Mouse (Mus musculus) adipocyte (in vitro differentiated cells): ENCODE results near the gene 1700020D05Rik.

Source experiments
- DNase-seq: peaks from one replicate; pipeline ENCODE4 v3.0.0-alpha.2; 2016; ENCODE audit warnings: low spot score

The 1700020D05Rik gene

DNA sequence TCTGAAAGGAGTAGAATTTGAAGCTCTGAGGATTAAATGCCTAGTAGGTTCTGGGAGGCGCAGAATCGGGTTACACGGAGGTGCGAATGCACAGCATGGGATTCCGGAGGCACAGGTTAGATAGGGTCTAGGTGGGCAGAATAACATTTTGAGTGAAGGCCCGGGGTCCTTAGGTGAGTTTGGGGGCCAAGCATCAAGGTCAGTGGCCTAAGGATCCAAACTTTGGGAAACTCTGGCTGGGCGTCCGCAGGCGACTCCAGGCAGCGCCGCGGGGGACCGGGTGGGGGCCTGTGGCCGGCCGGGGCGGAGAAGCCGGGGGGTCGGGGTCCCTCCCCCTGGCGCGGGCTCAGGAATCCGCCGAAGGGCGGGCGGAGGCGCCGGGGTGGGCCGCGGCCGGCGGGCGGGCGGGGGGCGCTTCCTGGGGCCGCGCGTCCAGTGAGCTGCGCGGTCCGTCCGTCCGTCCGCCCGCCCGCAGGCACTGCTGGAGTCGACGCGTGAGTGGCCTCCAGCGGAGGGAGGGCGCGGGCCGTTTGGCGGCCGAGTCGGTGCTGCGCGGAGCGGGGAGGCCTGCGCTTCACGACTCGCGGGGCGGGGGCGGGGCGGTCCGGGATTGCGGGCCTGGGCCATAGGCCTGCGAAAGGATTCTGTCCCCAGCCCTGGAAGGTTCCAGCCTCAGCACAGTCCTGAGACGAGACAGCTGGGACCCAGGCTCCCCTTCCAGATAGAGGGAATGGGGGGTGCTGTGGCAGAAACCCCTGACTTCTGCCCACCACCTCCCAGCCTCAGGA is 29.1 kb downstream of the 1700020D05Rik start:
- peak; percentile 59 for DNase-seq

DNA sequence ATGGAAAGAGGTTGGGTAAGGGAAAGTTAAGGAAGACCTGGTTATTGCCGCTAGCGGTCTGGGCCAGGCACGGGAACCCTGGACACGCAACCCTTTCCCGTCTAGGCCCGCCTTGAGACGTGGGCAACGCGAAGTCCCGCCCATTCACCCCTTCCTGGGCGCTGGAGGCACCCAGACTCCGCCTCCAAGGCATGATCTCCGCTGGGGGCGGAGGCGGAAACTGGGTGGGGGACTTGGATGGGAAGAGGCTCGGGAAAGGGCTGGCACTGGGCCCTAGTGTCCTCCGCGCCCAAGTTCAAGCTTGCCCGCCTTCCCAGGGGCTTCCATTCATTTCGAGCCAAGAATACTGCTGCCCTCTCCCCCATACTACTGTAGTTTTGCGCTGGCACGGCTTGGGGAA is 29.9 kb downstream of the 1700020D05Rik start, which contains the start of gene Efemp2:
Gene Efemp2 (plus strand): TSS at position 235 of the 400 bp plus-strand sequence.
- peak; percentile 95 for DNase-seq

DNA sequence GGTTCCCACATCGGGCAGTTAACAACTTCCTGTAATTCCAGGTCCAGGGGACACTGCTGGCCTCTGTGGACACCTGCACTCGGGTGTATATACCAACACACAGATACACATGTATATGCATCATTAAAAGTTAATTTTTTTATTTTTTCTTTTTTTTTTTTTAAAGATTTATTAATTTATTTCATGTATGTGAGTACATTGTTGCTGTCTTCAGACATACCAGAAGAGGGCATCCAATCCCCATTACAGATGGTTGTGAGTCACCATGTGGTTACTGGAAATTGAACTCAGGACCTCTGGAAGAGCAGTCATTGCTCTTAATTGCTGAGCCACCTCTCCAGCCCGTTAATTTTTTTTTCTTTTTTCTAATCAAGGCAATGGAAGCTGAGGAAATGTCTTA is 30.7 kb downstream of the 1700020D05Rik start:
- peak; percentile 43 for DNase-seq

DNA sequence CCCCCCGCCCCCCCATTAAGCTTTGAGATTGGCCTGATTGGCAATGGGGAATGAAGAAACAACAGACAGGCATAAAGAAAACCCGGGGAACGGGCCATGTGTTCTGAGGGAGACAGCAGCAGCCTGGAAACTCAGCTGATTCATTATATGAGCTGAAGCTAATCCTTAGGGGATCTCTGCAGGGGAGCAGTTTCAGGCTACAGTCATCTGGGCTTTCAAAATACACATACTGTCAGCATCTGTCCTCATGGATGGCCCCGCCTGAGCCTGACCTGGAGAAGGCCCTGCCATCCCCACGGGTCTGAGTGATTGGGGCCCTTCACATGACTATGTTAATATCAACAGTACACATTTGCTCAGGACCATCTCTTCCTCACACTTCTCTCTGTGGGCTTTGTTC is 31.7 kb downstream of the 1700020D05Rik start:
- DNase-seq = peak; percentile 45

DNA sequence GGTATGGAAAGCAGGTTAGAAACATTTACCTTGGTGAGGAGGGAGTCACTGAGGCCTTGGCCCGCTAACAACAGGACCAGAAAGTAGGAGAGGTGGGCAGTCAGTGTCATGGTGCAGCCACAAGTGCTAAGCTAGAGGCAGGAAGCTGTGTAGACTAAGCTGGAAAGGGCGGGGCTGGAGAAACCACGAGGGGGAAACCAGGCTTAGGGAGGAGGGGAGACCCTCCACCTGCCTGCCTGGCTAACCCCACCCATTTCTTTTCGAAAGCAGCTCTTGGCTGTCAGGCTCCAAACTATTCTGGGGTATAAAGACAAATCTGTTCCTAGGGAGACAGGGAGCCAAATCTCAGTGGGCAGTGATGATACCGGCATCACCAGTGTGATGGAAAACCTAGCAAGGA is 35.2 kb downstream of the 1700020D05Rik start, which contains the start of gene Ctsw:
Gene Ctsw (minus strand): TSS at position 134 of the 400 bp plus-strand sequence.
- DNase-seq = no peak

DNA sequence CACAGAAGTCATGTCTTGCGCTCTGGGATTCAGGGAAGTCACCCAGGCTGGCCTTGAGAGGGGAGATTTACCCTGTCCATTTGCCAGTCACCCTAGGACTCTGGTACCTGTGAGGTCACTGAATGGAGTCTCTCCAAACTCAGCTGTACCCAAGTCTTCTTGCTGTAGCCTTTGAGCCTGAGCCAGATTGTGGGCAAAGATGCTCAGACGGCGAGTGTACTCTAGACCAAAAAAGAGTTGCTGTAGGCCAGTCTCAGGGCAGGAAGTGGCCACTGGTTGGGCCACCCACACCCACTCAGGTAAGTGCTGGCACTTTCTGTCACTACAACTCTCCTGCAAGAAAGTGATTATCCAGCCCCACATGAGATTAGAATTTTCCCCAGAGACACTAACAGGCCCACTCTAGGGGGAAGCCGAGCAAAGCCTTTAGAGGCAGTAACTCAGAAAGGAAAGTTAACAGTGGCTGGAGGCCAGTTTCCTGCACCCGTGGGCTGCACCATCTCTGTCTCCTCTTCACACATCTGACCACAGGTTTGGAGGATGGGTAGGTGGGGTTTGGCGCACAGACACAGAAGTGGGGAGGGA is 36.6 kb downstream of the 1700020D05Rik start:
- DNase-seq = no peak

DNA sequence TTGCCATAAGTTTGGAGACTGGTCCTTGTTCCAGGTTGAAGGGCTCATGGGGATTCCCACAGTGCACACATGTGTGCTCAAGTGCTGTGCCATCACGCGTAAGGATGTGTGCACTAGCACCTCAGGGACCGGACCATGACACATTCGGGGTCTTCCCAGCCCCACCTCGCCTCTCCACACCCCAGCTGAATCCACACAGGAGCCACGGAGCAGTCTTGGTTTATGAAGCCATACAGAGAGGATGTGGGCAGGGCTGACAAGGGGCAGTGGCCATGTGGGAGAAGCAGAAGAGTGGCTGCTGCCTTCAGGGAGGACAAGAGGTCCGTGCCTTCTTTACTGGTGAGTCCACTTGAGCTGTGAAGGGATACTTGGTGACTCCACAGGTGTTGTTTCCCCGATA is 38.5 kb downstream of the 1700020D05Rik start:
- no peak for DNase-seq

DNA sequence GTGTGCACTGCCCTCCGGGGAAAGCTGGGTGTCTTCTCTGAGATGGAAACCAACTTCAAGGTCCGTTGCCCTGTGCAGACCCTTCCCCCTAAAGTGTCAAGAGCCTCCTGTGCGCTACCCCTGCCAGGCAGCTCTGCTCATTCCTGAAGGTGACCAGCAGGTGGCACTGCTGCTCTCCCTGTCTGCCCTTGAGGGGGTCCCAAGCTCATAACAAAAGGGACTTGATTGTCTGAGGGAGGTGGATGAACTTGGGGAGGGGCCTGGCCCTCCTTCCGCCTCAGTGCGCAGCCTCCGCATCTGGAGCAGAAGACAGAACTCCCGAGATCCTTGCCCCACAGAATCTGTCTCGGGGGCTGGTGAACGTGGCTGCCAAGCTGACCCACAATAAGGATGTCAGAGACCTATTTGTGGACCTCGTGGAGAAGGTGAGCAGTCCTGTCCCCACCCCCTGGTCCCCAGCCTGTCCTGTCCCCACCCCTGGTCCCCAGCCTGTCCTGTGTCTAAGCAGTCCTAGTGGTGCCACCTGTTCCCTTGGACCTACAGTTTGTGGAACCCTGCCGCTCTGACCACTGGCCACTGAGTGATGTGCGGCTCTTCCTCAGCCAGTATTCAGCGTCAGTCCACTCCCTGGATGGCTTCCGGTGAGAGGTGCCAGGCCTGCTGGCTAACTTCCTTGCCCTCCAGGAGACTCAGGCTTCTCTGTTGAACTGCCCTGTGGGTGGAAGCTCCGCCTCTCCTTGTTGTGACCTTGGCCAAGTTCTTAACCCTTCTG is 39.6 kb downstream of the 1700020D05Rik start:
- DNase-seq = no peak

DNA sequence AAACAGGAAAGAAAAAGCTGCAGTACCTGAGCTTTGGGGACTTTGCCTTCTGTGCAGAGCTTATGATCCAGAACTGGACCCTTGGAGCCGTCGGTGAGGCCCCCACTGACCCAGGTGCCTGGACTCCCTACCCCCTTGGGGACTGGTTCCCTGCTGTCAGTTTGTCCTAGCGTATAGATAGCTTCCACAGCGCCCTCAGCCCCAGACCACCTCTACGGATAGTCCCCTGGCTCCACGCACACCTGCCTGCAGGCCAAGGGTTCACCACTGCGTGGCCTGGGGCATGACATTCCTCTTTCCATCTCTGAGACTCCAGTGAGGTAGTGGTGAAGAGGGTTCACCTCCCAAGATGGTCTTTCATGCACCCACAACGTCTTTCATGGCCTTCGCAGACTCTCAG is 40.4 kb downstream of the 1700020D05Rik start:
- DNase-seq = no peak

DNA sequence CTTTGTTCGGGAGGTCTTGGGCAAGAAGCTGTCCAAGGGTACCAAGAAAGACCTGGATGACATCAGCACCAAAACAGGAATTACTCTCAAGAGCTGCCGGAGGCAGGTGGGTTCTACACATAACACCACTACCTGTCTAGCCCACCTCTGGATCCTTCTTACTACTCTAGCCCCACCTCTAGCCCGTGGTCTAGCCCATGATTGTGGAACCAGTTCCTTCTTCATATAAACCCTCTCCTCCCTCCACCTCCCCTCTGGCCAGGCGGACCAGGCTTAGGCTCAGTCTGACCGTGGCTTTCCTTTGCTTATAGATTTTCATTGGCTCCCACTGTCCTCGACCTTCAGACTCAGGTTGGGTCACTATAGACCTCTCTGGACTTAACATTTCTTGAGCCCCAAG is 42.2 kb downstream of the 1700020D05Rik start:
- no peak for DNase-seq

DNA sequence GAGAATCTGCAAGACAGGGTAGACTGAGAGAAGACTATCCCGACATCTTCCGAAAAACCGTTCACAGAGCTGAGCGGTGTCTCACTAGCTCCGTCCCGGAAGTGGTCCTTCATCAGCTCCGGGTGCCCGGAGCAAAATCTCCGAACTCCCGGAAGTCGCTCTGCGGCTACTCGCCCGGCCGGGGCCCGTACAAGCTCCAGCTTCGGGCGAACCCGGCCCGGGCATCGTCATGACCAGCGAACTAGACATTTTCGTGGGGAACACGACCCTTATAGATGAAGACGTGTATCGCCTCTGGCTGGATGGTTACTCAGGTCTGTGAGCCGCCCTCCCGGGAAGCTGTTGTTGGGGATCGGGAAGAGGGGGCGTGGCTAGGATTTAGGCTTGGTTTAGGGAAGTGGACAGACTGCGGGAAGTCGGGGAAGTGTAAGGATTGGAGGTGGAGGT is 43.1 kb downstream of the 1700020D05Rik start, which contains the start of gene Fibp:
Gene Fibp (plus strand): TSS at position 151 of the 447 bp plus-strand sequence.
- peak; percentile 89 for DNase-seq

DNA sequence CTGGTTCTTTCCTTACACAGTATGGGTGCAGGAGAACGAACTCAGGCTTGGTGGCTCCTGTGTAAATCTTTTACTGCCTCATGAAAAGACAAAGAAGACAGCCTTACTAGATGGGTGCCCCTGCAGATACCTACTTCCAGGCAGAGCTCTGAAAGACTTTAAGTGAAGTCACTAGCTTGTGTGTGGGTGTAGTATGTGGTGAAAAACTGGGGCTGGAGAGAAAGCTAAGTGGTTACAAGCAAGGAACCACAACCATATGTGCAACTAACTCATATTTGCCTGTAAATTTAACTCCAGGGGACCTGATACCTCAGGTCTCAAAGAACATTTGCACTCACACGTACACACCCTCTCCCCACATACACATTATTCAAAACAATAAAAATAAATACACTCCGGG is 43.7 kb downstream of the 1700020D05Rik start:
- no peak for DNase-seq

DNA sequence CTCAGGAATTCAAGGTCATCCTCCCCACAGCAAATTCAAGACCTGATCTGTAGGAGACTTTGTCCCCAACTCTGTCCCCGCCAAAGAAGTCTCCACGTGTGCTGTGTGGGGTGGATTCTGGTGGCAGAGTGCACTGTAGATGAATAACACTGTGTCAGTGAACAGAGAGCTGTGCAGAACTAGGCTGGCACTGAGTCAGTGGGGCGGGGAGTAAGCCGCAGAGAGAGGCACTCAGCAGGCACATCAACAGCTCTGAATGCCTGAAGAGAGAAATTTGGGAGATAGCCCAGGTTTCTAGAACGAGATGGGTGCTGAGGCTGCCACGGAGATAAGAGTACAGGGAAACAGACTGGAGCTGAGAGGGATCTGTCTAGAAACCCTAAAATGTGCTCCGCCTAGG is 44.6 kb downstream of the 1700020D05Rik start:
- peak; percentile 81 for DNase-seq

DNA sequence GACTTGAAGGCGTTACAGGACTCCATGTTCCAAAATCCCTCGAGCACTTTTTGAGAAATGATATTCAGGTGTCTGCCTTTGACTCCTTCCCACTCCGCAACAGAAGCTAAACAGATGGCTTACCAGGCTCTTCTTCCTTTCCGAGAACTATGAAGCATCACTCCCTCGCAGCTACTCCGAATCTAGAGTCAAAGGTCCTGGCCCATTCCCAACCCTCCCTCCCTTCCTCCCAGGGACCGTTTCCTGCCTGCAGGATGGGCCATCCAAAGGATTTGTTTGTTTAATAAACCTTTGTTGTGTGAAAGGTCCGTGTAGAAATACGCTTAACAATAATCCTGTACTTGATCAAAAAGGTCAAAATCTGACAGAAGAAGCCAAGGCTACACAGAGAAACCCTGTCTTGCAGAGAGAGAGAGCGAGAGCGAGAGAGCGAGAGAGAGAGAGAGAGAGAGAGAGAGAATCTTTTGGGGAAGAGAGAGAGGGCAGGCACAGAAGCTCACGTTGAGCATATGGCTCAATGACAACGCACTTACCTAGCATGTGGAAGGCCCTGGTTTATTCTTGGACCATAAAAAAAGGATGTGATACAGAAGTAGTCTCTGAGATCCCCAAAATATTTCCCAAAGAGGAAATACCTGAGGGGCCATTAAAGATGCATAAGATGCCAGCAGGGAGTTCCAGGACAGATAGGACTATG is 45.7 kb downstream of the 1700020D05Rik start, which contains the start of gene Ccdc85b:
Gene Ccdc85b (minus strand): TSS at position 149 of the 697 bp plus-strand sequence.
- DNase-seq = peak; percentile 82

DNA sequence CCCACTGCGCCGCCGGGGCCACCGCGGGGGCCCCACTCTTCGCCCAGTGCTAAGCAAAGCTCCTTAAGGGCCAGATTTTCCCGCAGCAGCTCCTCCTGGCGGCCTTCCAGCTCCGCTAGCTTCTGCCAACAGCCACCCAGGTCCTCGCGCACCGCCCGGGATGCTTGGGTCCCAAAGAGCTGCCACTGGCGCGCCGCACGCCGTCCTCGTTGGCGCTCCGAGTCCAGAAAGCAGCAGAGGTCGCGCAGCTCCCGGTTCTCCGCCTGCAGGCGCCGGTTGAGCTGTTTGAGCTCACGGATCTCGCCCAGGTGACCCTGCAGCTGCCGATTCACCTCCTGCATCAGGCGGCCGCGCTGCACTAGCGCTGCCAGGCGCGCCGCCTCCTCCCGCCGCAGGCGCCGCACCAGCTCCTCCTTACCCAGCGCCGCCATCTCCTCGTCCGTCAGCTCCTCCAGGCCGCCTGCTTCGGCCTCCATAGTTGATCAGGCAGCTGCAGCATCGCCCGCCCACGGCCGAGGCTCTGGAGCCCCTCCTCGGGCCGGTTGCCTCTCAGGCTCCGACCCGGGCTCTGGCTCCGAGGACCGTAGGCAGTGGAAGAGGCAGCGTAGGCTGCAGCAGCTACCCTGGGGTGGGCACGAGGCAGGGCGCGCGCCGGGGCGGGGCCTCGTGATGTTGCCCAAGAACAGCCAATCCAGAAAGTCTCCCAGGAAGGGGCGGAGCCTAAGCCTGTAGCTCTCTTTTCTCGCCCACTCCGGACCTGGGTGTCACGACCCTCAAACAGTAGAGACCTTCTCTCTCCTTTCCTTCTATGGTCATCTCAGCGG is 46.5 kb downstream of the 1700020D05Rik start:
- DNase-seq = peak; percentile 94

DNA sequence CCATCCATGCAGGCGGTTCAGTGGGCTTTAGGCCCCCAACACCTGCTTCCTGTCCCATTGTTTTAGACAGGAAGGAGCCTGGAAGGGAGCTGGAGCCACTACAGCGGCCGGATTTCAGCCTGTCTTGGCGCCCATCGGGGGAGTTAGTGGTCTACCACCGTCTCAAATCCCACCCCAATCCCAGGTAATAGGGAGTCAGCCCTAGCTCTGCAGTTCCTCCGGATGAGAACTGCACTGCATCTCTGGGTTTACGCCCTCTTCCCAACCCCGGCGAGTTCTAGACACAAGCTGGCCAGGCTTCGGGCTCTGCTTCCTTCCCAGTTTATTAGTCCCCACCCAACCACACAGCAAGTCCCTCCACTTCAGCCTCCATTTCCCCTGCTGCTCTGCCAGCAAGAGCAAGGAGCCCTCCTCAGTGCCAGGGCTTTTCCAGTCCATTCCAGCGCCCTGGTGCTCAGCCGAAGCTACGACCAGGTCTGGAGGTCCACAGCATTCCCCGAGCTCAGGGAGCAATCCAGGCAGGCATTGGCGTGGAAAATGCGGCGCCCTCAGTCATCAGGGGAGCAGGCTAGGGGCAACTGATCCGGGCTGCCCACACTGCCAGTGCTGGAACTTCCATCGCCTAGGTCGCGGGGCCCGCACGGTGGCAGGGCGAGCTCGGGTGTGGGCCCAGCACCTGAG is 47.2 kb downstream of the 1700020D05Rik start:
- DNase-seq = no peak

DNA sequence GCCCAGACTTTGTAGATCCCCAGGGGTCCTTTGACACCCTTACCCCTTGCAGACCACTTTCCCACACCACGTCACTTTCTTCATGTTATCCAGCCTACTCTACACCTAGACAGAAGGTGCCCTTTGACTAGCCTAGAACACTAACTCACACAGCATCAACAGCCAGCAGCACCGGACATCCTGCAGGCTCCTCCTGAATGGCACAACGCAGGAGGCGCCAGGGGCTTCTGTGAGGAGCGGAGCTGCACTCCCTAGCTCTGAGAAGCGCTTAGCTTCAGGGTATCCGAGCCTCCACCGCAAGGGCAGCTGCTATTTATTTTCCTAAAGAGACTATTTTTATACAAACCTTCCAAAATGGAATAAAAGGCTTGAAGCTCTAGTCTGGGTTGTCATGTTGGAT is 48.0 kb downstream of the 1700020D05Rik start:
- no peak for DNase-seq

DNA sequence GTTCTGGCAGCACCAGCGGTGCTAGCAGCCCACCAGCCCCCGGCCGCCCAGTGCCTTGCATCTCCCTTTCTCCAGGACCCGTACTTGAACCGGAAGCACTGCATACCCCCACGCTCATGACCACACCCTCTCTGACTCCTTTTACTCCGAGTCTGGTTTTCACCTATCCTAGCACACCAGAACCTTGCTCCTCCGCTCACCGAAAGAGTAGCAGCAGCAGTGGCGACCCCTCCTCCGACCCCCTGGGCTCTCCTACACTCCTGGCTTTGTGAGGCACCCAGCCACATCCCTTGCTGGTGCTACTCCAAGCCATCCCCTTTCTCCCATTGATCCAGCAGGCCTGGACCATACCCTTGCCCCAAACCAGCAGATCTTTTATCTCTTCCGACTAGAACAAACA is 48.5 kb downstream of the 1700020D05Rik start:
- DNase-seq = no peak
